Mouse (Mus musculus): ENCODE measurements around the gene Dnajc5.

Dnajc5 gene

GRCm38 (mm10) chr2:181587796-181588195, 67.5 kb downstream of the Dnajc5 start:
- no peak for DNase-seq (ENCODE audit: extremely low read depth, low read depth, low spot score)

DNA sequence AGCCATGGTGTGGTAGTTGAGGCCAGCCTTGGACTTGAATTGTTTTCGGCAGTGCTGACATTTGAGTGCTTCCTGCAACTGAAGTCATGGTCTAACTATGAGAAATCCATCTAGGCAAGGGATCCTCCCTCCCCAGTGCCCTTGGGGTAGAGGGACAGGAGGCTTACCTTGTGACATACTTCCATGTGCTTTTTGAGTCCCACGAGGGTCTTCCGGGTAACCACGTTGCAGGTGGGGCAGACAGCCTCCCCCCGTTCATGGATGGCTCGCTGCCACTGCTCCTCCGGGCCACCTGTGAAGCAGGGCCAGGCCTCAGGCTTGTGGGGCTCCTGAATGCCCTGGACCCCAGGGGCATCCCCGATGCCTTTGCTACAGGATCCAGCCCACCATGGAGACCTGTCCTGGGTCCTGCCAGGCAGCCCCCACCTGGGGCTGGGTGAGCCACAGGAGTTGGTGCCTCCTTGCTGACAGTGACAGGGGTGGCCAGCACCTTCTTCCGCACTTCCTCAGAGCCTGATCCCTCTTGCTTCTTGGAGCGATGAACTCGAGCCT, 68.0 kb downstream of the Dnajc5 start:
- no peak for DNase-seq (ENCODE audit: extremely low read depth, low read depth, low spot score)

GRCm38 (mm10) chr2:181589011-181589731, 68.9 kb downstream of the Dnajc5 start:
- DNase-seq (ENCODE audit: extremely low read depth, low read depth, low spot score), result no peak

GRCm38 (mm10) chr2:181589732-181590105, 69.4 kb downstream of the Dnajc5 start:
- no peak for DNase-seq (ENCODE audit: extremely low read depth, low read depth, low spot score)

- no peak for DNase-seq (ENCODE audit: extremely low read depth, low read depth, low spot score)
Measured at GRCm38 (mm10) chr2:181590471-181590870, 70.2 kb downstream of the Dnajc5 start.

- DNase-seq (ENCODE audit: extremely low read depth, low read depth, low spot score), result no peak
Measured at GRCm38 (mm10) chr2:181591528-181592085, 71.3 kb downstream of the Dnajc5 start, which contains the start of gene Prpf6. Gene Prpf6, plus strand, starts transcription at chr2:181591868.

GRCm38 (mm10) chr2:181592231-181593041, 72.2 kb downstream of the Dnajc5 start, which contains the start of gene Zfp512b:
Gene Zfp512b, minus strand, starts transcription at chr2:181592803.
- DNase-seq (ENCODE audit: extremely low read depth, low read depth, low spot score), result no peak

DNA sequence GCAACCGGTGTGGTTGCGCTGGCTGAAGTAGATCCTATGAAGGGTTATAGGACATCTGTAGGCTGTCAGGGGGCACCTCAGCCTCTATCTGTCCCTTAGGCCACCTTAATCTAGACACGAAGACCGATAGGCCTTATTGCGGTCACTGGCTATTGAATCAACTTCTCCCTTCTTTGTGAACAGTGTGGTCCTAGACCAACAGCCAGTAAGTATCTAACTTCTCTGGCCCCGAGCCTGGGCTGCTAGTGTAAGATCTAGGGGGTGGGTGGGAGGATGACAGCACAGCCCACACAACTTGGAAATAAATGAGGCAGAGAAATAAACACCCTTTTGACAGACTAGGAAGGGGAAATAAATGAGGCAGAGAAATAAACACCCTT, 72.7 kb downstream of the Dnajc5 start:
- no peak for DNase-seq (ENCODE audit: extremely low read depth, low read depth, low spot score)

DNA sequence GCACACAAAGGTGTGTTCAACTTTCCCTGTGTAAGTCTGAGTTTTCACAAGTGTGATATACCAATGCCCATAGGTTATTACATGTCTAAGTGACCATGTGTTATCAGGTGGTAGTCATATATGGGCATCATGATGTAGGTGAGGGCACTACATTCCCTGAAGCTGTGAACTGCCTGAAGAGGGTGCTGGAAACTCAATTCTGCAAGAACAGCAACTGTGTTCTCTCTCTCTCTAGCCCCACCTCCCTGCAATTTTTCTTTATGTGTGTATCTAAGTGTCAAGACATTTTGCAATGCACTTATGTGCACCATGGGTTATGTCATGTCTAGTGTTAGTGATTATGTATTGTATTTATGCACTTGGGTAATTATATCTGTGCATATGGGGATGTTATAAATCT, 73.7 kb downstream of the Dnajc5 start:
- no peak for DNase-seq (ENCODE audit: extremely low read depth, low read depth, low spot score)

- DNase-seq (ENCODE audit: extremely low read depth, low read depth, low spot score), result no peak
Measured at GRCm38 (mm10) chr2:181594946-181595696, 74.8 kb downstream of the Dnajc5 start.

DNA sequence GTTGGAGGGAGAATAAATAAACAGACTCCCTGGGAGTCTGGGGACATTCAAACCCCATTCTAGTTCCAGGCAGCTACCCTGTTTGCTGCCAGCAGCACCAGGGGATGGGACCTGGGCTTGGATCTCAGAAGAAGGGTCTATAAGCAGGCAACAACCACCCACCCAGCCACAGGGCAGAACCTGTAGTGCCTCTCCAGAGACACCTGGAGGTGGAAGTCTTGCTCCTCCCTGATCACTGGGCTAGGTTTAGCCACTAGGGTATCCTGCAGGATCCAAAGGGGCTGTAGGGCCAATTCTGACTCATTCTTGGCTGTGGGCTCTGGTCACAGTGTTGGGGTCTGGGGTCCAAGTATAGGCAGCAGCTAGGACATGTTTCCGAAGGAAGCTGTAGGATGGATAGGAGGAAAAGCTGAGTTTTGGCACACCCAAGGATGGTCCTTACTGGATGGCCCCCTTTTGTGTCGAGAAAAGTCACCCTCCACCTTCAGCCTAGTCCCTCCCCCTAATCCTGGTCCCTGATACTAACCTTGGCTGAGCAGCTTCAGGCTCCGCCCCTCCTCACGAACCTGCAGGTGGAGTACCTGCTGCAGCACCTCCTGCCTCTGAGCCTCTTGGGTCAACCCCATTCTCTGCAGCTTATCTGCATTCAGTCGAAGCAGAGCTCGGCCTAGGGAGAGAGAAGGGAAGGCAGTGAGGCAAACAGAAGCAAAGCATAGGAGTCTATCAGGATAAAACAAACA, 76.1 kb downstream of the Dnajc5 start:
- no peak for DNase-seq (ENCODE audit: extremely low read depth, low read depth, low spot score)

GRCm38 (mm10) chr2:181597378-181598061, 77.2 kb downstream of the Dnajc5 start:
- no peak for DNase-seq (ENCODE audit: extremely low read depth, low read depth, low spot score)

DNA sequence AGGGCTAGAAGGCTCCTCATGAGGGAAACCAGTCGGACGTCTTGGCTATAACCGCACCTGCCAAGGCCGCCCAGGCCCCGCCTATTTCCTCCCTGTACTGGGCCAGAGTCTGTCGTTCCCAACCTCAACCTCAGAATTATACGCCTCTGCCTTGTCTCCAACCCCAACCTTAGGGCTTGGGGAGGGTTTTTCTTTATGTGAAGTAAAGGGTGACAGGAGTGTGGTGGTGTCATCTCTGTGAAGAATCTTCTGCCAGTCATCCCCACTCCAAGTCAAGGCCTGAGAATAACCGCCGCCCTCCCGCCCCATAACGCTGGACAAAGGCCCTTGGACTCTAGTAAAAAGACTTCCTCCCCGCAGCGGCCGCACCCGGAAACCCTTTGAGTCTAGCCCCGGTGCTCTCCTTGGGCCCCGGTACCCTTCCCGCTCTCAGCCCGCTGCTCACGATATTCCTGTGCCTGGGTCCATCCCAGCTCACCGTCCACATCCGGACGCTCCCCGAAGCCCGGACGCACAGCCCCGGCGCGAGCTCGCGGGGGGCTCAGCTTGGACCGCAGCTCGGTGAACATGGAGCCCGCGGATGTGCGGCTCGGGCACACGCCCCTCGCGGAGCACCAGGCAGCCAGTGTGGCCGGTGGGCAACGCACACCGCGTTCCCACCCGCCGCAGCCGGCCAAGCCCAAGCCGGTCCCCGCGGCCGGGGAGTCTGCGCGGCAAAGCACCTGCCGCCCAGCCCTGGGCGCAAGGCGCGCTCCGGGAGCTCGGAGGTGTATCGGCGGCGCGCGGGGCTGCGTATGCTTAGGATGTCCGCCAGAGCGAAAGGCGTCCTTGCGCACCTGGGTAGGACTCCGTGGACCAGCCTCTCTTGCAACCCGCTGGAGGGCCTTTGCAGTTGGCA, 78.4 kb downstream of the Dnajc5 start, which contains the start of gene Samd10:
Samd10 (minus strand) TSS at position 759 of the 898 bp plus-strand sequence.
- no peak for DNase-seq (ENCODE audit: extremely low read depth, low read depth, low spot score)

GRCm38 (mm10) chr2:181600226-181600758, 80.0 kb downstream of the Dnajc5 start:
- no peak for DNase-seq (ENCODE audit: extremely low read depth, low read depth, low spot score)

GRCm38 (mm10) chr2:181600828-181601750, 80.8 kb downstream of the Dnajc5 start:
- no peak for DNase-seq (ENCODE audit: extremely low read depth, low read depth, low spot score)

GRCm38 (mm10) chr2:181601751-181602145, 81.5 kb downstream of the Dnajc5 start:
- no peak for DNase-seq (ENCODE audit: extremely low read depth, low read depth, low spot score)

GRCm38 (mm10) chr2:181602367-181602766, 82.1 kb downstream of the Dnajc5 start:
- no peak for DNase-seq (ENCODE audit: extremely low read depth, low read depth, low spot score)

All from fat pad, adult 2 months (tissue).